Mouse (Mus musculus): ENCODE data around the gene Ppp4r2. TPM values are rescaled to one million over a fixed set of nuclear protein-coding genes. Genes with fewer than 3 reads are reported as not detected.

Gene Ppp4r2
- polyA plus RNA-seq, 1 experiment from 2014 or later, result 29.5 TPM

DNA sequence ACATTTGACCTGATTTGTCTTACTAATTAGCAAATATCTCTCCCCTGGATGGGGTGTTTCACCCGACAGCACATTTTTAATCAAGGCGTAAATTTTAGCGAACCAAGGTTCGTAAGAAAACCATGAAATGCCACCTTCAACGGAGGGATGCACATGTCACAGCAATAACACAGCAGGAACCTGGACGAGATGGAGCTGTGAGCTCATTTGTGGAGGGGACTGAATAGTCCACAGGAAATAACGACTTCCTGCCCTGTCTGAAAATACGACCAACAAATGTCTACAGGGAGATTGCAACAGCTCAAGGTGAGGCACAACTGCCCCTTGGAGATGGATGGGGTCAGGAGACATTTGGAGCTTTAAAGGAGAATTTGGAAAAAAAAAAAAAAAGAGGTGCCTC, 61.8 kb downstream of the Ppp4r2 start:
- ATAC-seq (replicated peaks; ENCODE audit: low FRiP score, low TSS enrichment, low read depth), result no peak
- Histone ChIP-seq H3K4me1 (replicated peaks; ENCODE audit: control insufficient read depth, insufficient read depth, low read length) (no peaks in the 10 kb centered on the region), H3K9ac (ENCODE audit: low read length) (no peak overlapping the region), H3K27me3 (replicated peaks; ENCODE audit: control insufficient read depth, insufficient read depth, low read length) (no peaks in the 10 kb centered on the region), H3K27ac (ENCODE audit: low read depth) (no peak overlapping the region), H3K4me2 (ENCODE audit: low read length) (no peak overlapping the region), H3K9me3 (ENCODE audit: control insufficient read depth, low read length) (no peaks in the 10 kb centered on the region), H3K4me3 (ENCODE audit: low read depth, low read length) (no peak overlapping the region), H3K36me3 (ENCODE audit: control insufficient read depth, insufficient read depth, low read length) (no peaks in the 10 kb centered on the region)
- 57% methylated on average over 8 of the region's 8 CpGs for whole genome bisulfite sequencing
- DNase-seq (ENCODE audit: low spot score), result no peak

DNA sequence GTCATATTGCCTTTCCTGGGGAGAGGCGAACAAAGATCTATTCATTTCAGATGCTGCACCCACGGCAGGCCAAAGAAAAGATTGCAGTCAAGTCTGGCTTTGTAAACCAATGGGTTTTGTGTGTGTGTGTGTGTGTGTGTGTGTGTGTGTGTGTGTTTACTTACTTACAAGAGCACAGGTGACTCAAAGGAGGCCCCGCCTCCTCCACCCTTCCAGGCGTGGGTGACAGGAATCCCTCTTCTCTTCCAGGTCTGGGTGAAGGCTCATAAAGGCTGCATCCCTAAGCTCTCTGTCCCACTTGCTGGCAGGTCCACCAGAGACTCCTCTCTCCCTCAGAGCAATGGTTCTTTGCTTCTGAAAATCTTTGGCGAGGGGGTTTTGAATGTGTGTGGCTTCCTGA, 63.5 kb downstream of the Ppp4r2 start:
- 72% methylated on average over 5 of the region's 5 CpGs for WGBS

DNA sequence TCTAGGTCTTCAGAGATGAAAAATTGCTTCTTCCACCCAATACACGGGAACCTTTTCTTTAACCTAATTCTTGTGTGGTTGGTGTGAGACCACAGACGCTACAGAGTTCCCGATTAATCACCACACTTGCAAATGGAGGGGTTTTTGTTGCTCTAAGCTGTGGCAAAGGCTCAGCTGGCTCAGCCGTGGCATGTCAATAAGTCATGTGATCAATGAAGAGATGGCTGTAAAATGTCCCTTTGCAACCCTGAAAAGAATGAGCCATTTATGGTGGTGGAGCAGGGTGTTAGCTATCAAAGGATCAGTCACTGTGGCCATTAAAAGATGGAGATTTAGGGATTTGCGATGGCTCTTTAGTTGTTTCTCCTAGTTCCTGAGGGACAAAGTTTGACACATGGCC, 71.0 kb downstream of the Ppp4r2 start:
- H3K27ac ChIP-seq (ENCODE audit: low read depth), result no peak overlapping the region
- no peaks in the 10 kb centered on the region for H3K27me3 ChIP-seq (replicated peaks; ENCODE audit: control insufficient read depth, insufficient read depth, low read length)
- no peaks in the 10 kb centered on the region for H3K36me3 ChIP-seq (ENCODE audit: control insufficient read depth, insufficient read depth, low read length)
- no peak overlapping the region for H3K9ac ChIP-seq (ENCODE audit: low read length)
- ATAC-seq (replicated peaks; ENCODE audit: low FRiP score, low TSS enrichment, low read depth) (no peak), DNase-seq (ENCODE audit: low spot score) (no peak)
- no peak overlapping the region for H3K4me2 ChIP-seq (ENCODE audit: low read length)
- H3K4me1 ChIP-seq (replicated peaks; ENCODE audit: control insufficient read depth, insufficient read depth, low read length), result no peaks in the 10 kb centered on the region
- H3K4me3 ChIP-seq (ENCODE audit: low read depth, low read length), result no peak overlapping the region
- 62% methylated on average over 5 of the region's 5 CpGs for WGBS
- no peaks in the 10 kb centered on the region for H3K9me3 ChIP-seq (ENCODE audit: control insufficient read depth, low read length)

More for the DNA sequence above, 63.5 kb downstream of the Ppp4r2 start:
- no peaks in the 10 kb centered on the region for H3K27me3 ChIP-seq (replicated peaks; ENCODE audit: control insufficient read depth, insufficient read depth, low read length)
- H3K4me2 ChIP-seq (ENCODE audit: low read length), result no peak overlapping the region
- H3K4me1 ChIP-seq (replicated peaks; ENCODE audit: control insufficient read depth, insufficient read depth, low read length), result no peaks in the 10 kb centered on the region
- no peaks in the 10 kb centered on the region for H3K9me3 ChIP-seq (ENCODE audit: control insufficient read depth, low read length)
- DNase-seq (ENCODE audit: low spot score) (no peak), ATAC-seq (replicated peaks; ENCODE audit: low FRiP score, low TSS enrichment, low read depth) (no peak)
- H3K9ac ChIP-seq (ENCODE audit: low read length), result no peak overlapping the region
- no peak overlapping the region for H3K4me3 ChIP-seq (ENCODE audit: low read depth, low read length)
- H3K36me3 ChIP-seq (ENCODE audit: control insufficient read depth, insufficient read depth, low read length), result no peaks in the 10 kb centered on the region
- H3K27ac ChIP-seq (ENCODE audit: low read depth), result no peak overlapping the region

DNA sequence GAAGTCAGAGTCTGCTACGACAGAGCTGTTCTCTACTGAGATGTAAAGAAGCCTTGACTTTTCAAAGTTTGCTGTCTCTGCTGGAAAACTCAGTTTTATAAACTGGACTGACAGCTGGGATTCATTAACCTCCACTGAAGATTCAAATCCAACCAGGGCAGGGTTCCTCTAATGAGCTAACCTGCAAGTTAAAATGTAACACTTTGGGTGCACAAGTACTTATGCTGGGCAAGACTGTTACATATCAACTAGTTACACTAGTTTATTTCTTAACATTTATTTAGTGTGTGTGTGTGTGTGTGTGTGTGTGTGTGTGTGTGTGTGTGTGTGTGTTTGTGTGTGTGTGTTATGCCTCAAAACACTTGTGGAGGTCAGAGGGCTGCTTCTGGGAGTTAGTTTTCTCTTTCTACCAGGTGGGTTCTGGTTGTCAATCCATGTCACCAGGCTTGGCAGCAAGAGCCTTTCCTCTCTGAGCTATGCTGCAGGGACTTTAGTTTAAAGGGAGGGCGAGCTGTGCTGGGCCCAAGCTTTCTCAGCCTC, 76.8 kb downstream of the Ppp4r2 start:
- Histone ChIP-seq H3K9me3 (ENCODE audit: control insufficient read depth, low read length) (no peaks in the 10 kb centered on the region), H3K36me3 (ENCODE audit: control insufficient read depth, insufficient read depth, low read length) (no peaks in the 10 kb centered on the region), H3K4me3 (ENCODE audit: low read depth, low read length) (no peak overlapping the region), H3K4me1 (replicated peaks; ENCODE audit: control insufficient read depth, insufficient read depth, low read length) (no peaks in the 10 kb centered on the region), H3K9ac (ENCODE audit: low read length) (no peak overlapping the region), H3K27me3 (replicated peaks; ENCODE audit: control insufficient read depth, insufficient read depth, low read length) (no peaks in the 10 kb centered on the region), H3K27ac (ENCODE audit: low read depth) (no peak overlapping the region), H3K4me2 (ENCODE audit: low read length) (no peak overlapping the region)
- 71% methylated on average over 2 of the region's 2 CpGs for WGBS
- ATAC-seq (replicated peaks; ENCODE audit: low FRiP score, low TSS enrichment, low read depth), result no peak
- DNase-seq (ENCODE audit: low spot score), result no peak

Other genes with a start within 250 kb of the Ppp4r2 start
- 16.6 and 18.6 TPM in 2 replicates for gene Shq1, start 162.5 kb upstream of the Ppp4r2 start, polyA plus RNA-seq (2014; fragmentation: Nextera tagmentation; extraction: Ambion mirVana)
- gene Gxylt2, start 128.9 kb upstream of the Ppp4r2 start, polyA plus RNA-seq (2014; fragmentation: Nextera tagmentation; extraction: Ambion mirVana), result 1.2 and 1.4 TPM in 2 replicates